Comparison of ENCODE assay signal across 7 mouse cellular contexts in genomic region chr7:70351981-70352560, GRCm38 (mm10). TPM values are rescaled to one million over a fixed set of nuclear protein-coding genes. Genes with fewer than 3 reads are reported as not detected.
DNase-seq lines count a peak whose midpoint lies in the region; ATAC-seq and TF ChIP-seq lines count a peak whose summit lies in the region.

No protein-coding gene starts in this region.

- no peaks in the 10 kb centered on the region for H3K9me3 ChIP-seq in lung, postnatal 0 days (ENCODE audit: low read length)
- H3K9me3 ChIP-seq in heart, embryonic 16.5 days (replicated peaks; ENCODE audit: control insufficient read depth, low read length), result no peaks in the 10 kb centered on the region
- H3K9me3 ChIP-seq in liver, embryonic 11.5 days (ENCODE audit: control insufficient read depth, low read length), result no peaks in the 10 kb centered on the region
- no peaks in the 10 kb centered on the region for H3K9me3 ChIP-seq in stomach, postnatal 0 days (ENCODE audit: control insufficient read depth, low read length)

- ATAC-seq in lung, postnatal 0 days, result no peak
- no peak for ATAC-seq in heart, embryonic 16.5 days (replicated peaks; ENCODE audit: extremely low read depth, insufficient read depth, low FRiP score)
- ATAC-seq in liver, embryonic 11.5 days (replicated peaks; ENCODE audit: low FRiP score), result no peak
- no peak for ATAC-seq in stomach, postnatal 0 days (ENCODE audit: low FRiP score, low TSS enrichment)

- peak; percentile 31 for DNase-seq in lung, postnatal 0 days (ENCODE audit: low spot score)
- DNase-seq in lung, postnatal 14 days, result no peak
- DNase-seq in liver, embryonic 11.5 days (ENCODE audit: low spot score), result no peak
- peak; percentile 12 for DNase-seq in stomach, postnatal 0 days (ENCODE audit: low spot score)
- no peak for DNase-seq in urinary bladder, adult 2 months (ENCODE audit: low spot score)
- no peak for DNase-seq in urinary bladder, postnatal 14 days (ENCODE audit: low spot score)

- H3K4me2 ChIP-seq in lung, postnatal 0 days (replicated peaks; ENCODE audit: low read depth, low read length), result peak overlapping the region; percentile 84
- peak overlapping the region; percentile 88 for H3K4me2 ChIP-seq in heart, embryonic 16.5 days (ENCODE audit: low read depth, low read length)
- peak overlapping the region; percentile 73 for H3K4me2 ChIP-seq in liver, embryonic 11.5 days
- H3K4me2 ChIP-seq in stomach, postnatal 0 days (replicated peaks; ENCODE audit: low read depth), result peak overlapping the region; percentile 88

- peak overlapping the region; percentile 90 for H3K27ac ChIP-seq in lung, postnatal 0 days (ENCODE audit: low read length)
- H3K27ac ChIP-seq in heart, embryonic 16.5 days (ENCODE audit: low read length), result peak overlapping the region; percentile 13
- peak overlapping the region; percentile 43 for H3K27ac ChIP-seq in liver, embryonic 11.5 days (ENCODE audit: low read depth, low read length)
- H3K27ac ChIP-seq in stomach, postnatal 0 days (replicated peaks), result peak overlapping the region; percentile 96

- TF ChIP-seq EP300 in lung, postnatal 0 days (IDR thresholded peaks at IDR 0.05), result 0 out of 2 replicates have a peak, but pooled peaks have one; percentile 4
- no peak for TF ChIP-seq EP300 in stomach, postnatal 0 days (optimal IDR thresholded peaks at IDR 0.05)

- H3K36me3 ChIP-seq in lung, postnatal 0 days (ENCODE audit: insufficient read depth, low read length), result no peaks in the 10 kb centered on the region
- H3K36me3 ChIP-seq in heart, embryonic 16.5 days (ENCODE audit: control insufficient read depth, insufficient read depth), result no peaks in the 10 kb centered on the region
- H3K36me3 ChIP-seq in liver, embryonic 11.5 days (ENCODE audit: control insufficient read depth, insufficient read depth, low read length), result no peaks in the 10 kb centered on the region
- H3K36me3 ChIP-seq in stomach, postnatal 0 days (ENCODE audit: control insufficient read depth, insufficient read depth, low read length), result no peaks in the 10 kb centered on the region; the same call in 1 of the 2 replicates

- H3K27me3 ChIP-seq in lung, postnatal 0 days (replicated peaks; ENCODE audit: insufficient read depth, low read length), result no peaks in the 10 kb centered on the region
- peaks cover 49% of the 10 kb centered on the region for H3K27me3 ChIP-seq in heart, embryonic 16.5 days (ENCODE audit: control insufficient read depth, insufficient read depth, low read length)
- peaks cover 57% of the 10 kb centered on the region for H3K27me3 ChIP-seq in liver, embryonic 11.5 days (replicated peaks; ENCODE audit: control insufficient read depth, insufficient read depth, low read length)
- H3K27me3 ChIP-seq in stomach, postnatal 0 days (ENCODE audit: control insufficient read depth, insufficient read depth, low read length), result no peaks in the 10 kb centered on the region

- peak overlapping the region; percentile 71 for H3K4me3 ChIP-seq in lung, postnatal 0 days (ENCODE audit: low read depth, low read length)
- peak overlapping the region; percentile 69 for H3K4me3 ChIP-seq in heart, embryonic 16.5 days (ENCODE audit: low read length)
- peak overlapping the region; percentile 54 for H3K4me3 ChIP-seq in liver, embryonic 11.5 days (ENCODE audit: low read depth, low read length)
- H3K4me3 ChIP-seq in stomach, postnatal 0 days (ENCODE audit: low read depth, low read length), result peak overlapping the region; percentile 72

- 0% methylated on average over 1 of the region's 1 CpGs for WGBS in lung, postnatal 0 days
- 14% methylated on average over 1 of the region's 1 CpGs for WGBS in heart, embryonic 16.5 days
- 3% methylated on average over 1 of the region's 1 CpGs for WGBS in liver, embryonic 11.5 days
- WGBS in stomach, postnatal 0 days, result 12% methylated on average over 1 of the region's 1 CpGs

- H3K9ac ChIP-seq in lung, postnatal 0 days (replicated peaks; ENCODE audit: low read depth), result peak overlapping the region; percentile 72
- peak overlapping the region; percentile 30 for H3K9ac ChIP-seq in heart, embryonic 16.5 days (ENCODE audit: low read length)
- peak overlapping the region; percentile 58; the same call in 1 of the 2 replicates for H3K9ac ChIP-seq in liver, embryonic 11.5 days (ENCODE audit: low read depth, low read length)
- H3K9ac ChIP-seq in stomach, postnatal 0 days (ENCODE audit: low read length), result peak overlapping the region; percentile 86

- TF ChIP-seq CTCF in lung, postnatal 0 days (IDR thresholded peaks at IDR 0.05), result no peak
- TF ChIP-seq CTCF in stomach, postnatal 0 days (IDR thresholded peaks at IDR 0.05; ENCODE audit: low read depth), result no peak

- H3K4me1 ChIP-seq in lung, postnatal 0 days (ENCODE audit: insufficient read depth, low read depth, low read length), result peaks cover 12% of the 10 kb centered on the region; the same call in 1 of the 2 replicates
- H3K4me1 ChIP-seq in heart, embryonic 16.5 days (ENCODE audit: control insufficient read depth, insufficient read depth, low read length), result peaks cover 9% of the 10 kb centered on the region; the same call in 1 of the 2 replicates
- H3K4me1 ChIP-seq in liver, embryonic 11.5 days (replicated peaks; ENCODE audit: control insufficient read depth, insufficient read depth, low read length), result peaks cover 8% of the 10 kb centered on the region
- H3K4me1 ChIP-seq in stomach, postnatal 0 days (replicated peaks; ENCODE audit: control insufficient read depth, insufficient read depth), result peaks cover under 1% of the 10 kb centered on the region; the same call in 1 of the 2 replicates

RNA-seq across cellular contexts. Expression of gene Nr2f2, which starts 14.5 kb away (rescaled TPM):
- polyA plus RNA-seq in lung, postnatal 0 days (2015; fragmentation: Nextera tagmentation; extraction: Ambion mirVana), result 72.7 and 89.1 TPM in 2 replicates
- 15.4 and 20.0 TPM in 2 replicates for polyA plus RNA-seq in heart, embryonic 16.5 days (2015; fragmentation: Nextera tagmentation; extraction: Ambion mirVana)
- 49.6 and 49.7 TPM in 2 replicates for polyA plus RNA-seq in liver, embryonic 11.5 days (2014; fragmentation: Nextera tagmentation; extraction: Ambion mirVana)
- 52.8 and 53.9 TPM in 2 replicates for polyA plus RNA-seq in stomach, postnatal 0 days (2015; fragmentation: Nextera tagmentation; extraction: Ambion mirVana)
- polyA plus RNA-seq in urinary bladder, adult 2 months (2012; rRNA removed), result 118 and 128 TPM in 2 replicates

Comparison
In these comparisons a context has a peak if more than half of its experiments do, and no peak if none do; other contexts are left out.
1. DNase-seq: peak in lung, postnatal 0 days (single experiment) and stomach, postnatal 0 days (single experiment); none in lung, postnatal 14 days (single experiment), liver, embryonic 11.5 days (single experiment), urinary bladder, adult 2 months (single experiment) and urinary bladder, postnatal 14 days (single experiment).
2. H3K27ac ChIP-seq: peak in every context shown above with its lines; median percentile 96 in stomach, postnatal 0 days; 90 in lung, postnatal 0 days; 43 in liver, embryonic 11.5 days; 13 in heart, embryonic 16.5 days.
3. H3K9ac ChIP-seq: peak in every context shown above with its lines; median percentile 86 in stomach, postnatal 0 days; 72 in lung, postnatal 0 days; 58 in liver, embryonic 11.5 days; 30 in heart, embryonic 16.5 days.
4. Peak in every context shown above with its lines, with median percentiles within 50 percentile points of each other: H3K4me2 ChIP-seq and H3K4me3 ChIP-seq.